Mouse (Mus musculus) liver, embryonic 14.5 days (tissue): ENCODE data around the gene C2cd4c.

Experiments
- CTCF ChIP-seq: IDR thresholded peaks from 2 replicates; pipeline ENCODE4 v1.5.1; 2016; ENCODE audit warnings: antibody characterized with exemption, low read depth, control low read depth
- EP300 ChIP-seq: IDR thresholded peaks from 2 replicates; pipeline ENCODE4 v1.6.1; 2016; ENCODE audit warnings: antibody characterized with exemption, low read depth

DNA sequence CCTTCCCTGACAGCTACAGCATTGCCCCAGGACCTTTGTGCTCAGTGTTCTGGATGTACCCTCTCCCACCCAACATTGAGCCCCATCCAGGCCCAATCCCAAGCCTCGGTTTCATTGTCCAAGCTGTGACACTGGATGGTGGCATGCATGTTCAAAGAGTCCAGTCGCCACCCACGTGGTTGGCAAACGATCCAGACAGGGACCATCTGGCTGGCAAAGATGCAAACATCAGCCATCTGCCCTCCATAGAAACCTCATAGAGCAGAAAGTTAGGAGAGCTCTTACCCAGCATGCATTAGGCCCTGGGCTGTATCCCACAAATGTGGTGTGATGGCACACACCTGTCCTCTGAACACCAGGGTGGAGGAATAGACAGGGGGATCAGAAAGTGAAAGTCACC, 17.6 kb upstream of the C2cd4c start:
- TF ChIP-seq EP300 (no peak), CTCF (no peak)
